Mouse (Mus musculus) forebrain, embryonic 12.5 days (tissue): ENCODE measurements around the gene Setd3. TPM values are rescaled to one million over a fixed set of nuclear protein-coding genes. Genes with fewer than 3 reads are reported as not detected.

Experiments used
- ATAC-seq: fragments of 200-750 bp; cut with Nextera tagmentation; 2 replicates; pipeline ENCODE4 v1.8.0; 2017; ENCODE audit warnings: moderate TSS enrichment; ENCODE audit not compliant: low FRiP score
- H3K27ac ChIP-seq: fragments of 300-500 bp; sonication (generic); 2 replicates; pipeline ENCODE4 v1.5.1; 2016; ENCODE audit warnings: mild to moderate bottlenecking
- H3K27me3 ChIP-seq: fragments of 300-500 bp; sonication (generic); 2 replicates; pipeline ENCODE4 v1.6.1; 2016; ENCODE audit warnings: mild to moderate bottlenecking
- H3K36me3 ChIP-seq: fragments of 300-500 bp; sonication (generic); replicated peaks from 2 replicates; pipeline ENCODE4 v1.6.1; 2016; ENCODE audit warnings: mild to moderate bottlenecking
- H3K4me1 ChIP-seq: fragments of 300-500 bp; sonication (generic); 2 replicates; pipeline ENCODE4 v1.6.1; 2016
- H3K4me2 ChIP-seq: fragments of 300-500 bp; sonication (generic); 2 replicates; pipeline ENCODE4 v1.6.1; 2016; ENCODE audit warnings: mild to moderate bottlenecking, moderate library complexity
- H3K4me3 ChIP-seq: fragments of 300-500 bp; sonication (generic); replicated peaks from 2 replicates; pipeline ENCODE4 v1.5.1; 2016; ENCODE audit warnings: mild to moderate bottlenecking
- H3K9ac ChIP-seq: fragments of 300-500 bp; sonication (generic); 2 replicates; pipeline ENCODE4 v1.6.1; 2016; ENCODE audit warnings: mild to moderate bottlenecking
- H3K9me3 ChIP-seq: fragments of 300-500 bp; sonication (generic); 2 replicates; pipeline ENCODE4 v1.6.1; 2016
- WGBS: fragments of 180-500 bp; shearing (Covaris S2); methylation state at CpG from one replicate; pipeline ENCODE4 v1.1.7; 2016; 5-methylcytosine and 5-hydroxymethylcytosine counted together
- polyA plus RNA-seq: library from polyadenylated mRNA; unstranded; fragments of >200 nt; fragmentation: Nextera tagmentation; extraction: Ambion mirVana; gene quantifications from 2 replicates; pipeline ENCODE4 v1.2.1, GENCODE M21; 2016

Setd3 gene
- polyA plus RNA-seq, 1 experiment from 2014 or later = 103 TPM

GRCm38 (mm10) chr12:108098201-108098980 is 80.7 kb downstream of the Setd3 start:
- H3K4me3 ChIP-seq = no peak overlapping the region
- no peaks in the 10 kb centered on the region for H3K9me3 ChIP-seq
- H3K9ac ChIP-seq = no peak overlapping the region
- ATAC-seq = no peak
- H3K36me3 ChIP-seq = no peaks in the 10 kb centered on the region
- WGBS = 63% methylated on average over 18 of the region's 18 CpGs
- H3K4me1 ChIP-seq = peaks cover 3% of the 10 kb centered on the region
- no peak overlapping the region for H3K27ac ChIP-seq
- no peak overlapping the region for H3K4me2 ChIP-seq
- no peaks in the 10 kb centered on the region for H3K27me3 ChIP-seq

GRCm38 (mm10) chr12:108097643-108098042 is 81.5 kb downstream of the Setd3 start:
- Histone ChIP-seq H3K4me2 (no peak overlapping the region), H3K27me3 (no peaks in the 10 kb centered on the region), H3K27ac (no peak overlapping the region), H3K9me3 (no peaks in the 10 kb centered on the region), H3K9ac (no peak overlapping the region), H3K36me3 (no peaks in the 10 kb centered on the region), H3K4me3 (no peak overlapping the region), H3K4me1 (peaks cover 3% of the 10 kb centered on the region)
- WGBS = 89% methylated on average over 8 of the region's 8 CpGs
- ATAC-seq = no peak

GRCm38 (mm10) chr12:108088253-108088652 is 90.9 kb downstream of the Setd3 start:
- Histone ChIP-seq H3K4me2 (no peak overlapping the region), H3K4me1 (no peaks in the 10 kb centered on the region), H3K9ac (no peak overlapping the region), H3K36me3 (no peaks in the 10 kb centered on the region), H3K9me3 (no peaks in the 10 kb centered on the region), H3K4me3 (no peak overlapping the region), H3K27ac (no peak overlapping the region), H3K27me3 (no peaks in the 10 kb centered on the region)
- ATAC-seq = no peak
- 71% methylated on average over 9 of the region's 9 CpGs for WGBS

- no peak overlapping the region for H3K4me3 ChIP-seq
- H3K4me2 ChIP-seq = no peak overlapping the region
- H3K27ac ChIP-seq = no peak overlapping the region
- H3K9ac ChIP-seq = no peak overlapping the region
- no peaks in the 10 kb centered on the region for H3K36me3 ChIP-seq
- no peak for ATAC-seq
- no peaks in the 10 kb centered on the region for H3K27me3 ChIP-seq
- no peaks in the 10 kb centered on the region for H3K4me1 ChIP-seq
- WGBS = 80% methylated on average over 2 of the region's 2 CpGs
- H3K9me3 ChIP-seq = no peaks in the 10 kb centered on the region
These were observed 91.6 kb downstream of the Setd3 start for GRCm38 (mm10) chr12:108087489-108087888.

- no peak overlapping the region for H3K4me2 ChIP-seq
- H3K4me3 ChIP-seq = no peak overlapping the region
- WGBS = 74% methylated on average over 10 of the region's 10 CpGs
- no peaks in the 10 kb centered on the region for H3K9me3 ChIP-seq
- ATAC-seq = no peak
- H3K27ac ChIP-seq = no peak overlapping the region
- H3K9ac ChIP-seq = no peak overlapping the region
- H3K36me3 ChIP-seq = no peaks in the 10 kb centered on the region
- H3K4me1 ChIP-seq = peaks cover 4% of the 10 kb centered on the region; the same call in 1 of the 2 replicates
- no peaks in the 10 kb centered on the region for H3K27me3 ChIP-seq
These were observed 100.9 kb downstream of the Setd3 start for GRCm38 (mm10) chr12:108078122-108078752.

GRCm38 (mm10) chr12:108072907-108073306 is 106.2 kb downstream of the Setd3 start:
- Histone ChIP-seq H3K4me2 (no peak overlapping the region), H3K4me1 (no peaks in the 10 kb centered on the region), H3K27ac (no peak overlapping the region), H3K27me3 (no peaks in the 10 kb centered on the region), H3K9ac (no peak overlapping the region), H3K36me3 (no peaks in the 10 kb centered on the region), H3K9me3 (no peaks in the 10 kb centered on the region), H3K4me3 (no peak overlapping the region)
- ATAC-seq = no peak
- WGBS = 76% methylated on average over 5 of the region's 5 CpGs

- H3K9me3 ChIP-seq = no peaks in the 10 kb centered on the region
- no peak overlapping the region for H3K4me2 ChIP-seq
- no peak for ATAC-seq
- WGBS = 73% methylated on average over 21 of the region's 21 CpGs
- no peak overlapping the region for H3K4me3 ChIP-seq
- H3K9ac ChIP-seq = no peak overlapping the region
- no peak overlapping the region for H3K27ac ChIP-seq
- H3K4me1 ChIP-seq = no peaks in the 10 kb centered on the region
- no peaks in the 10 kb centered on the region for H3K36me3 ChIP-seq
- no peaks in the 10 kb centered on the region for H3K27me3 ChIP-seq
These were observed 108.1 kb downstream of the Setd3 start for GRCm38 (mm10) chr12:108070685-108071662.

GRCm38 (mm10) chr12:108069504-108069903 is 109.6 kb downstream of the Setd3 start:
- Histone ChIP-seq H3K4me3 (no peak overlapping the region), H3K4me1 (peaks cover under 1% of the 10 kb centered on the region; the same call in 1 of the 2 replicates), H3K27me3 (no peaks in the 10 kb centered on the region), H3K9ac (no peak overlapping the region), H3K36me3 (no peaks in the 10 kb centered on the region), H3K4me2 (no peak overlapping the region), H3K27ac (no peak overlapping the region), H3K9me3 (no peaks in the 10 kb centered on the region)
- no peak for ATAC-seq
- WGBS = 76% methylated on average over 6 of the region's 6 CpGs

GRCm38 (mm10) chr12:108067811-108068375 is 111.2 kb downstream of the Setd3 start:
- H3K4me3 ChIP-seq = no peak overlapping the region
- H3K4me2 ChIP-seq = no peak overlapping the region
- 80% methylated on average over 13 of the region's 13 CpGs for WGBS
- no peak overlapping the region for H3K9ac ChIP-seq
- 0 out of 2 replicates have a peak, but pooled peaks cover 2% of the 10 kb centered on the region for H3K27me3 ChIP-seq
- H3K36me3 ChIP-seq = no peaks in the 10 kb centered on the region
- ATAC-seq = no peak
- peaks cover 8% of the 10 kb centered on the region for H3K4me1 ChIP-seq
- no peak overlapping the region for H3K27ac ChIP-seq
- H3K9me3 ChIP-seq = no peaks in the 10 kb centered on the region

GRCm38 (mm10) chr12:108067231-108067630 is 111.9 kb downstream of the Setd3 start:
- Histone ChIP-seq H3K27me3 (0 out of 2 replicates have a peak, but pooled peaks cover 2% of the 10 kb centered on the region), H3K27ac (no peak overlapping the region), H3K9ac (no peak overlapping the region), H3K4me1 (peaks cover 8% of the 10 kb centered on the region), H3K9me3 (no peaks in the 10 kb centered on the region), H3K4me2 (no peak overlapping the region), H3K36me3 (no peaks in the 10 kb centered on the region), H3K4me3 (no peak overlapping the region)
- WGBS = 89% methylated on average over 3 of the region's 3 CpGs
- no peak for ATAC-seq

GRCm38 (mm10) chr12:108064396-108064998 is 114.6 kb downstream of the Setd3 start:
- Histone ChIP-seq H3K36me3 (no peaks in the 10 kb centered on the region), H3K4me1 (peaks cover 8% of the 10 kb centered on the region), H3K4me2 (no peak overlapping the region), H3K4me3 (no peak overlapping the region), H3K9me3 (no peaks in the 10 kb centered on the region), H3K27ac (no peak overlapping the region), H3K9ac (no peak overlapping the region), H3K27me3 (0 out of 2 replicates have a peak, but pooled peaks cover 2% of the 10 kb centered on the region)
- no peak for ATAC-seq
- WGBS = 62% methylated on average over 9 of the region's 9 CpGs
